23 mouse cellular contexts compared by ENCODE assay signal in genomic region chr2:34602896-34603295, GRCm38 (mm10).
"Had no signal": no experiment of that assay in that cellular context is flagged by ENCODE, and none has a peak within 500 bp of the region (broad histone marks: within the 10 kb centered on the region; RNA-seq: fewer than 3 reads in every experiment).

No protein-coding gene starts in this region.

- H3K4me3 ChIP-seq: kidney, embryonic 15.5 days; limb, embryonic 12.5 days; limb, embryonic 15.5 days; midbrain, embryonic 12.5 days; myocyte; neural tube, embryonic 12.5 days had no signal

- H3K9me3 ChIP-seq: kidney, embryonic 15.5 days; limb, embryonic 12.5 days; limb, embryonic 15.5 days; midbrain, embryonic 12.5 days; neural tube, embryonic 12.5 days had no signal

- H3K27me3 ChIP-seq: kidney, embryonic 15.5 days; limb, embryonic 12.5 days; limb, embryonic 15.5 days; neural tube, embryonic 12.5 days had no signal

- ATAC-seq: liver, postnatal 0 days; lung, postnatal 0 days; midbrain, embryonic 16.5 days had no signal

- H3K9ac ChIP-seq: kidney, embryonic 15.5 days; limb, embryonic 12.5 days; limb, embryonic 15.5 days; liver, embryonic 14.5 days; liver, postnatal 0 days; lung, embryonic 14.5 days; midbrain, embryonic 12.5 days; neural tube, embryonic 12.5 days had no signal

- DNase-seq: kidney, postnatal 10 days; kidney, postnatal 36 days; left cerebral cortex, postnatal 4 days; liver, postnatal 0 days; lung, embryonic 14.5 days; right cerebral cortex, adult 18-20 months; right cerebral cortex, postnatal 14 days; right cerebral cortex, postnatal 4 days; thymus, adult 2 months; thymus, postnatal 14 days; thymus, postnatal 4 days had no signal

- H3K27ac ChIP-seq: kidney, embryonic 15.5 days; limb, embryonic 12.5 days; limb, embryonic 15.5 days; liver, embryonic 14.5 days; macrophage; midbrain, embryonic 12.5 days; neural tube, embryonic 12.5 days; stomach, postnatal 0 days had no signal

- H3K36me3 ChIP-seq: midbrain, embryonic 12.5 days; neural tube, embryonic 12.5 days had no signal

- H3K4me2 ChIP-seq: kidney, embryonic 15.5 days; limb, embryonic 12.5 days; limb, embryonic 15.5 days; liver, embryonic 11.5 days; lung, embryonic 14.5 days; midbrain, embryonic 12.5 days; neural tube, embryonic 12.5 days had no signal
